Mouse (Mus musculus): ENCODE measurements around the gene Mcm6.
A peak's percentile ranks its signal among the peaks of the same experiment; 100 is the strongest.

Mcm6 gene

GRCm38 (mm10) chr1:128359554-128360376 lies at the start of gene Mcm6:
Gene Mcm6 (minus strand): TSS chr1:128359664.
- DNase-seq (ENCODE audit: low spot score): peak; percentile 92

- no peak for DNase-seq (ENCODE audit: low spot score)
Observed at GRCm38 (mm10) chr1:128406846-128407245, 47.4 kb upstream of the Mcm6 start.

- DNase-seq (ENCODE audit: low spot score): no peak
Observed at GRCm38 (mm10) chr1:128405675-128406074, 46.2 kb upstream of the Mcm6 start.

- no peak for DNase-seq (ENCODE audit: low spot score)
Observed at GRCm38 (mm10) chr1:128405041-128405481, 45.6 kb upstream of the Mcm6 start.

- DNase-seq (ENCODE audit: low spot score): no peak
Observed at GRCm38 (mm10) chr1:128400926-128401325, 41.5 kb upstream of the Mcm6 start.

- no peak for DNase-seq (ENCODE audit: low spot score)
Observed at GRCm38 (mm10) chr1:128399941-128400915, 40.8 kb upstream of the Mcm6 start.

GRCm38 (mm10) chr1:128398738-128399445 lies 39.4 kb upstream of the Mcm6 start:
- peak; percentile 19 for DNase-seq (ENCODE audit: low spot score)

GRCm38 (mm10) chr1:128394657-128395056 lies 35.2 kb upstream of the Mcm6 start:
- no peak for DNase-seq (ENCODE audit: low spot score)

GRCm38 (mm10) chr1:128392382-128392781 lies 32.9 kb upstream of the Mcm6 start:
- no peak for DNase-seq (ENCODE audit: low spot score)

- no peak for DNase-seq (ENCODE audit: low spot score)
Observed at GRCm38 (mm10) chr1:128386487-128386886, 27.0 kb upstream of the Mcm6 start.

GRCm38 (mm10) chr1:128376841-128377240 lies 17.4 kb upstream of the Mcm6 start:
- DNase-seq (ENCODE audit: low spot score): no peak

- DNase-seq (ENCODE audit: low spot score): peak; percentile 55
Observed at GRCm38 (mm10) chr1:128372143-128372860, 12.8 kb upstream of the Mcm6 start.

- DNase-seq (ENCODE audit: low spot score): peak; percentile 70
Observed at GRCm38 (mm10) chr1:128368732-128369441, 9.4 kb upstream of the Mcm6 start.

- DNase-seq (ENCODE audit: low spot score): no peak
Observed at GRCm38 (mm10) chr1:128360601-128361000, 1.1 kb upstream of the Mcm6 start.

- DNase-seq (ENCODE audit: low spot score): peak; percentile 48
Observed at GRCm38 (mm10) chr1:128358916-128359553, 429 bp downstream of the Mcm6 start.

- no peak for DNase-seq (ENCODE audit: low spot score)
Observed at GRCm38 (mm10) chr1:128358276-128358675, 1.2 kb downstream of the Mcm6 start.

GRCm38 (mm10) chr1:128357452-128357851 lies 2.0 kb downstream of the Mcm6 start:
- peak; percentile 27 for DNase-seq (ENCODE audit: low spot score)

GRCm38 (mm10) chr1:128353092-128353491 lies 6.4 kb downstream of the Mcm6 start:
- no peak for DNase-seq (ENCODE audit: low spot score)

- DNase-seq (ENCODE audit: low spot score): no peak
Observed at GRCm38 (mm10) chr1:128344232-128344631, 15.2 kb downstream of the Mcm6 start.

GRCm38 (mm10) chr1:128337708-128338320 lies 21.6 kb downstream of the Mcm6 start:
- DNase-seq (ENCODE audit: low spot score): no peak
